Mouse (Mus musculus) thymus, postnatal 25 days (tissue): ENCODE measurements at regions not wholly inside any gene's neighbourhood (a gene's known extent, or its start where the extent isn't known, plus 50 kb on each side); places are given as distances from the start of the nearest gene placed in this dataset.
A peak's percentile ranks its signal among the peaks of the same experiment; 100 is the strongest.

Experiments
- DNase-seq: peaks from one replicate; pipeline ENCODE4 v3.0.0; 2022

- no peak for DNase-seq
These were observed 356.7 kb upstream of the Dcn start for GRCm38 (mm10) chr10:97122693-97123092.

- no peak for DNase-seq
These were observed 337.8 kb upstream of the Dcn start for GRCm38 (mm10) chr10:97141561-97141960.

GRCm38 (mm10) chr10:97158561-97159395 is 320.6 kb upstream of the Dcn start:
- DNase-seq: no peak

GRCm38 (mm10) chr10:97159396-97159760 is 320.0 kb upstream of the Dcn start:
- no peak for DNase-seq

GRCm38 (mm10) chr10:97159831-97160575 is 319.4 kb upstream of the Dcn start:
- DNase-seq: peak; percentile 10

- DNase-seq: no peak
These were observed 318.5 kb upstream of the Dcn start for GRCm38 (mm10) chr10:97160892-97161291.

GRCm38 (mm10) chr10:97178468-97178867 is 300.9 kb upstream of the Dcn start:
- DNase-seq: no peak

GRCm38 (mm10) chr10:97189696-97190095 is 289.7 kb upstream of the Dcn start:
- no peak for DNase-seq

GRCm38 (mm10) chr10:97211238-97211695 is 268.1 kb upstream of the Dcn start:
- no peak for DNase-seq

GRCm38 (mm10) chr10:97211785-97212398 is 267.5 kb upstream of the Dcn start:
- DNase-seq: no peak

GRCm38 (mm10) chr10:97219474-97219873 is 259.9 kb upstream of the Dcn start:
- no peak for DNase-seq

- DNase-seq: no peak
These were observed 259.0 kb upstream of the Dcn start for GRCm38 (mm10) chr10:97220431-97220830.

- no peak for DNase-seq
These were observed 243.8 kb upstream of the Dcn start for GRCm38 (mm10) chr10:97235631-97236030.

GRCm38 (mm10) chr10:97241476-97241875 is 237.9 kb upstream of the Dcn start:
- no peak for DNase-seq

- DNase-seq: no peak
These were observed 233.7 kb upstream of the Dcn start for GRCm38 (mm10) chr10:97245674-97246073.

GRCm38 (mm10) chr10:97248522-97248921 is 230.9 kb upstream of the Dcn start:
- DNase-seq: no peak

- no peak for DNase-seq
These were observed 229.6 kb upstream of the Dcn start for GRCm38 (mm10) chr10:97249760-97250159.

- DNase-seq: no peak
These were observed 229.2 kb upstream of the Dcn start for GRCm38 (mm10) chr10:97250167-97250566.

- no peak for DNase-seq
These were observed 213.4 kb upstream of the Dcn start for GRCm38 (mm10) chr10:97265959-97266517.

GRCm38 (mm10) chr10:97282416-97282815 is 197.0 kb upstream of the Dcn start:
- DNase-seq: no peak

- DNase-seq: no peak
These were observed 196.4 kb upstream of the Dcn start for GRCm38 (mm10) chr10:97282841-97283496.

GRCm38 (mm10) chr10:97304791-97305355 is 174.5 kb upstream of the Dcn start:
- no peak for DNase-seq
